Mouse (Mus musculus) monocyte, adult 2 months (primary cell): Measurements from ENCODE around the gene Exph5.

Source experiments
- DNase-seq, 2 experiments: peaks; one replicate each; pipeline ENCODE4 v3.0.0; 2022; ENCODE audit warnings: low spot score in 2 of 2, low read depth in 1 of 2

The Exph5 gene

GRCm38 (mm10) chr9:53301269-53301720 lies at the start of gene Exph5:
Gene Exph5 (plus strand): TSS chr9:53301670.
- no peak for DNase-seq

- peak in 1 of 2 experiments; percentile 30 for DNase-seq
Measured at GRCm38 (mm10) chr9:53254368-53254767, 47.1 kb upstream of the Exph5 start.

- no peak for DNase-seq
Measured at GRCm38 (mm10) chr9:53256690-53257305, 44.7 kb upstream of the Exph5 start.

GRCm38 (mm10) chr9:53257772-53258171 lies 43.7 kb upstream of the Exph5 start:
- DNase-seq, result no peak

- DNase-seq, result no peak
Measured at GRCm38 (mm10) chr9:53258199-53258598, 43.3 kb upstream of the Exph5 start.

GRCm38 (mm10) chr9:53264387-53264786 lies 37.1 kb upstream of the Exph5 start:
- DNase-seq, result no peak

- DNase-seq, result no peak
Measured at GRCm38 (mm10) chr9:53265589-53265988, 35.9 kb upstream of the Exph5 start.

- DNase-seq, result no peak
Measured at GRCm38 (mm10) chr9:53268036-53268435, 33.4 kb upstream of the Exph5 start.

- no peak for DNase-seq
Measured at GRCm38 (mm10) chr9:53268731-53269465, 32.6 kb upstream of the Exph5 start.

GRCm38 (mm10) chr9:53269466-53269755 lies 32.1 kb upstream of the Exph5 start:
- DNase-seq, result no peak

- DNase-seq, result no peak
Measured at GRCm38 (mm10) chr9:53271281-53272022, 30.0 kb upstream of the Exph5 start.

- no peak for DNase-seq
Measured at GRCm38 (mm10) chr9:53272207-53272606, 29.3 kb upstream of the Exph5 start.

- no peak for DNase-seq
Measured at GRCm38 (mm10) chr9:53272714-53273113, 28.8 kb upstream of the Exph5 start.

- DNase-seq, result no peak
Measured at GRCm38 (mm10) chr9:53276381-53276780, 25.1 kb upstream of the Exph5 start.

- DNase-seq, result no peak
Measured at GRCm38 (mm10) chr9:53278997-53279396, 22.5 kb upstream of the Exph5 start.

GRCm38 (mm10) chr9:53286793-53287192 lies 14.7 kb upstream of the Exph5 start:
- no peak for DNase-seq

- DNase-seq, result no peak
Measured at GRCm38 (mm10) chr9:53290006-53290405, 11.5 kb upstream of the Exph5 start.

- no peak for DNase-seq
Measured at GRCm38 (mm10) chr9:53292833-53293232, 8.6 kb upstream of the Exph5 start.

GRCm38 (mm10) chr9:53301801-53302311 lies 386 bp downstream of the Exph5 start:
- DNase-seq, result no peak

GRCm38 (mm10) chr9:53302415-53302814 lies 945 bp downstream of the Exph5 start:
- DNase-seq, result no peak

- no peak for DNase-seq
Measured at GRCm38 (mm10) chr9:53307904-53308303, 6.4 kb downstream of the Exph5 start.

GRCm38 (mm10) chr9:53312981-53313380 lies 11.5 kb downstream of the Exph5 start:
- no peak for DNase-seq
